Mouse (Mus musculus): ENCODE measurements at regions not wholly inside any gene's neighbourhood (a gene's known extent, or its start where the extent isn't known, plus 50 kb on each side); places are given as distances from the start of the nearest gene placed in this dataset.
A peak's percentile ranks its signal among the peaks of the same experiment; 100 is the strongest.

GRCm38 (mm10) chr14:120846073-120846850 is 64.8 kb upstream of the Ipo5 start:
- Histone ChIP-seq H3K4me1 (replicated peaks; ENCODE audit: low read depth, low read length) (peaks cover 79% of the 10 kb centered on the region), H3K36me3 (ENCODE audit: insufficient read depth, low read length) (no peaks in the 10 kb centered on the region), H3K9me3 (ENCODE audit: low read length) (no peaks in the 10 kb centered on the region), H3K4me3 (replicated peaks; ENCODE audit: low read length) (peak overlapping the region; percentile 41), H3K27me3 (ENCODE audit: insufficient read depth, low read length) (no peaks in the 10 kb centered on the region)
- TF ChIP-seq CTCF (conservative IDR thresholded peaks at IDR 0.05; ENCODE audit: low read length) (no peak), NANOG (IDR thresholded peaks at IDR 0.05; ENCODE audit: borderline replicate concordance, low read length) (no peak), POU5F1 (IDR thresholded peaks at IDR 0.05; ENCODE audit: borderline replicate concordance, low read length) (no peak)

GRCm38 (mm10) chr14:120847006-120847405 is 64.0 kb upstream of the Ipo5 start:
- H3K27me3 ChIP-seq (ENCODE audit: insufficient read depth, low read length) = no peaks in the 10 kb centered on the region
- no peak overlapping the region for H3K4me3 ChIP-seq (replicated peaks; ENCODE audit: low read length)
- no peaks in the 10 kb centered on the region for H3K36me3 ChIP-seq (ENCODE audit: insufficient read depth, low read length)
- no peaks in the 10 kb centered on the region for H3K9me3 ChIP-seq (ENCODE audit: low read length)
- no peak for TF ChIP-seq POU5F1 (IDR thresholded peaks at IDR 0.05; ENCODE audit: borderline replicate concordance, low read length)
- no peak for TF ChIP-seq NANOG (IDR thresholded peaks at IDR 0.05; ENCODE audit: borderline replicate concordance, low read length)
- no peak for TF ChIP-seq CTCF (conservative IDR thresholded peaks at IDR 0.05; ENCODE audit: low read length)
- H3K4me1 ChIP-seq (replicated peaks; ENCODE audit: low read depth, low read length) = peaks cover 76% of the 10 kb centered on the region

- H3K36me3 ChIP-seq (ENCODE audit: insufficient read depth, low read length) = no peaks in the 10 kb centered on the region
- no peak for TF ChIP-seq CTCF (conservative IDR thresholded peaks at IDR 0.05; ENCODE audit: low read length)
- no peak for TF ChIP-seq POU5F1 (IDR thresholded peaks at IDR 0.05; ENCODE audit: borderline replicate concordance, low read length)
- no peak for TF ChIP-seq NANOG (IDR thresholded peaks at IDR 0.05; ENCODE audit: borderline replicate concordance, low read length)
- H3K4me3 ChIP-seq (replicated peaks; ENCODE audit: low read length) = 0 out of 2 replicates have a peak overlapping the region, but pooled peaks have one; percentile 66
- no peaks in the 10 kb centered on the region for H3K9me3 ChIP-seq (ENCODE audit: low read length)
- H3K27me3 ChIP-seq (ENCODE audit: insufficient read depth, low read length) = no peaks in the 10 kb centered on the region
- peaks cover 83% of the 10 kb centered on the region for H3K4me1 ChIP-seq (replicated peaks; ENCODE audit: low read depth, low read length)
Observed at GRCm38 (mm10) chr14:120848083-120848951, 62.7 kb upstream of the Ipo5 start.

- Histone ChIP-seq H3K36me3 (ENCODE audit: insufficient read depth, low read length) (no peaks in the 10 kb centered on the region), H3K4me3 (replicated peaks; ENCODE audit: low read length) (peak overlapping the region; percentile 66), H3K9me3 (ENCODE audit: low read length) (no peaks in the 10 kb centered on the region), H3K4me1 (replicated peaks; ENCODE audit: low read depth, low read length) (peaks cover 90% of the 10 kb centered on the region), H3K27me3 (ENCODE audit: insufficient read depth, low read length) (no peaks in the 10 kb centered on the region)
- TF ChIP-seq CTCF (conservative IDR thresholded peaks at IDR 0.05; ENCODE audit: low read length) (no peak), NANOG (IDR thresholded peaks at IDR 0.05; ENCODE audit: borderline replicate concordance, low read length) (no peak), POU5F1 (IDR thresholded peaks at IDR 0.05; ENCODE audit: borderline replicate concordance, low read length) (no peak)
Observed at GRCm38 (mm10) chr14:120849159-120849558, 61.9 kb upstream of the Ipo5 start.

GRCm38 (mm10) chr14:120853643-120854042 is 57.4 kb upstream of the Ipo5 start:
- Histone ChIP-seq H3K9me3 (ENCODE audit: low read length) (peaks cover 25% of the 10 kb centered on the region), H3K27me3 (ENCODE audit: insufficient read depth, low read length) (no peaks in the 10 kb centered on the region), H3K4me3 (replicated peaks; ENCODE audit: low read length) (no peak overlapping the region), H3K36me3 (ENCODE audit: insufficient read depth, low read length) (no peaks in the 10 kb centered on the region), H3K4me1 (replicated peaks; ENCODE audit: low read depth, low read length) (peaks cover 60% of the 10 kb centered on the region)
- TF ChIP-seq NANOG (IDR thresholded peaks at IDR 0.05; ENCODE audit: borderline replicate concordance, low read length) = no peak
- no peak for TF ChIP-seq POU5F1 (IDR thresholded peaks at IDR 0.05; ENCODE audit: borderline replicate concordance, low read length)
- no peak for TF ChIP-seq CTCF (conservative IDR thresholded peaks at IDR 0.05; ENCODE audit: low read length)

- Histone ChIP-seq H3K4me3 (replicated peaks; ENCODE audit: low read length) (no peak overlapping the region), H3K36me3 (ENCODE audit: insufficient read depth, low read length) (no peaks in the 10 kb centered on the region), H3K4me1 (replicated peaks; ENCODE audit: low read depth, low read length) (peaks cover 51% of the 10 kb centered on the region), H3K9me3 (ENCODE audit: low read length) (peaks cover 34% of the 10 kb centered on the region), H3K27me3 (ENCODE audit: insufficient read depth, low read length) (no peaks in the 10 kb centered on the region)
- TF ChIP-seq NANOG (IDR thresholded peaks at IDR 0.05; ENCODE audit: borderline replicate concordance, low read length) (no peak), CTCF (conservative IDR thresholded peaks at IDR 0.05; ENCODE audit: low read length) (no peak), POU5F1 (IDR thresholded peaks at IDR 0.05; ENCODE audit: borderline replicate concordance, low read length) (no peak)
Observed at GRCm38 (mm10) chr14:120854559-120854958, 56.5 kb upstream of the Ipo5 start.

GRCm38 (mm10) chr14:120855181-120855580 is 55.8 kb upstream of the Ipo5 start:
- TF ChIP-seq CTCF (conservative IDR thresholded peaks at IDR 0.05; ENCODE audit: low read length) (no peak), NANOG (IDR thresholded peaks at IDR 0.05; ENCODE audit: borderline replicate concordance, low read length) (no peak), POU5F1 (IDR thresholded peaks at IDR 0.05; ENCODE audit: borderline replicate concordance, low read length) (no peak)
- Histone ChIP-seq H3K9me3 (ENCODE audit: low read length) (peaks cover 35% of the 10 kb centered on the region), H3K4me1 (replicated peaks; ENCODE audit: low read depth, low read length) (peaks cover 45% of the 10 kb centered on the region), H3K4me3 (replicated peaks; ENCODE audit: low read length) (no peak overlapping the region), H3K36me3 (ENCODE audit: insufficient read depth, low read length) (no peaks in the 10 kb centered on the region), H3K27me3 (ENCODE audit: insufficient read depth, low read length) (no peaks in the 10 kb centered on the region)
